Mouse (Mus musculus) G1E (cell line): ENCODE results near the gene Tuba1b.

Experiments
- CTCF ChIP-seq: IDR thresholded peaks from 2 replicates; pipeline ENCODE4 v1.5.1; 2012; ENCODE audit warnings: low read depth, low read length, inconsistent platforms, mixed read lengths
- GATA2 ChIP-seq: IDR thresholded peaks from 2 replicates; pipeline ENCODE4 v1.6.1; 2012; ENCODE audit warnings: low read depth, low read length, inconsistent platforms, borderline replicate concordance
- POLR2AphosphoS5 ChIP-seq: IDR thresholded peaks from 2 replicates; pipeline ENCODE4 v1.6.1; 2012; ENCODE audit warnings: low read depth, low read length, inconsistent platforms; ENCODE audit not compliant: insufficient replicate concordance

DNA sequence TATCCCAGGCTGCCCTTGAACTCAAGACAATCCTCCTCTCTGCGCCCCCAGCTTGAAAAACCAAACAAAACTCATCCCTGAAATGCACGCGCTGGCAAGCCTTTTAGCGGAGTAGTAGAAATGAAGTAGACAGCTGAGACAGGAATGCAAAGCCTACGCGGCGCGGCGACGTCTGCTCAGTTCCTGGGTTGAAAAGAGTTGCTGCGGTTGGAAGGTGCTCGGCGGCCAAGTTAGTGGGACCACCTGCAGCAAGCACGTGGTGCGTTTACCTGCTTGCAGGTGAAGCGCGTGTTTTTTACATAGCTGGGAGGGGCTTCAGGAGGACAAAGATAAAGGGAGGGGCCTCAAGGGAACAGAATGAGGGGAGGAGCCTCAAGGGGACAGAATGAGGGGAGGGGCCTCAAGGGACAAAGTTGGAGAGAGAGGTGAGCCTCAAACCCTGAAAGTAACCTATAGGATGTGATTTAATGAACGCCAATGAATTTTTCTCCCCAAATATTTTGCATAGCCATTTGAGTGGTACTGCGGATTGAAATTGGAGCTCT, 43.1 kb downstream of the Tuba1b start:
- no peak for TF ChIP-seq CTCF
- no peak for TF ChIP-seq POLR2AphosphoS5
- TF ChIP-seq GATA2 = no peak
